Mouse (Mus musculus): ENCODE data around the gene Sult3a1.

DNA sequence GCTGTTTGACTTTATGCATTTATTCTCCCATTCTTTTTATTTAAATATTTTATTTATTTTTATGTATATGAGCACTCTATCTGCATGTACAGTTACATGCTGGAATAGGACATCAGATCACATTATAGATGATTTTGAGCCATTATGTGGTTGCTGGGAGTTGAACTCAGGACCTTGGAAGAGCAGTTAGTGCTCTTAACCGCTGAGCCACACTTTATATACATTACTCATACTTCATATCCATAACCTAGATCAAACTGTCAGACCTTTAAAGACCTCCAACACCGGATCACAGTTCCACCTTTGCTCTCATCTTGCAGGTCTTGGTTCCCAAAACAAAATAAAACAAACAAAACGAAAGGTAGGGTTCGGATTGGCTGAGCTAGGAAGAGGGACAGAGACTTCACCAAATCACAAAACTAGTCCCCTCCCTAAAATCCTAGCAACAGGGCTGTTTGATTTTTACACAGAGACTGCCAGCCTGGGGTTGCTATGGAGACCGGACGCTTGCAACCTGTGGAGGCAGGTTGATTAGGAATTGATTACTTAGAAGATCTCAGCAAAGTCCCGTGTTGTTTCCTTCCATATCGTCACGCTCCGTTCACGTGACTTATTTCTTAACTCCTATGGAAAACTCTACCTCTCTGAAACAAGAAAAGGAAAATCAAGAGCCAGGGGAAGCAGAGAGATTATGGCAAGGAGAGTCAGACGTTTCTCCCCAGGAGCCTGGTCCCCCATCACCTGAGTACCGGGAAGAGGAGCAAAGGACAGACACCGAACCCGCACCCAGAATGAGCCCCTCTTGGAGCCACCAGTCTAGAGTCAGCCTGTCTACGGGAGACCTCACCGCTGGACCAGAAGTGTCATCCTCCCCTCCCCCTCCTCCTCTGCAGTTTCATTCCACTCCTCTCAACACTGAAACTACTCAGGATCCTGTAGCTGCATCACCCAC lies 47.3 kb downstream of the Sult3a1 start, which contains the start of gene Rsph4a:
- TF ChIP-seq CTCF (IDR thresholded peaks at IDR 0.05; ENCODE audit: extremely low read depth, insufficient read length, insufficient replicate concordance, low read depth, low read length) (no peak), POLR2A (IDR thresholded peaks at IDR 0.05; ENCODE audit: low read depth, low read length) (no peak)
